Mouse (Mus musculus): ENCODE data around the gene Slc26a9.

GRCm38 (mm10) chr1:131718952-131719694 is 24.7 kb upstream of the Slc26a9 start:
- no peak for TF ChIP-seq CTCF (IDR thresholded peaks at IDR 0.05; ENCODE audit: extremely low read depth, insufficient read depth, low read length)
- no peak for TF ChIP-seq POLR2A (IDR thresholded peaks at IDR 0.05; ENCODE audit: extremely low read depth, insufficient read depth, low read length)

All from cortical plate, adult 2 months (tissue).